Mouse (Mus musculus): ENCODE measurements around the gene Nefh. TPM values are rescaled to one million over a fixed set of nuclear protein-coding genes. Genes with fewer than 3 reads are reported as not detected.
A peak's percentile ranks its signal among the peaks of the same experiment; 100 is the strongest.

The Nefh gene
- total and polyA plus RNA-seq, 2 experiments from 2014 or later = 21.7 to 46.6 TPM

DNA sequence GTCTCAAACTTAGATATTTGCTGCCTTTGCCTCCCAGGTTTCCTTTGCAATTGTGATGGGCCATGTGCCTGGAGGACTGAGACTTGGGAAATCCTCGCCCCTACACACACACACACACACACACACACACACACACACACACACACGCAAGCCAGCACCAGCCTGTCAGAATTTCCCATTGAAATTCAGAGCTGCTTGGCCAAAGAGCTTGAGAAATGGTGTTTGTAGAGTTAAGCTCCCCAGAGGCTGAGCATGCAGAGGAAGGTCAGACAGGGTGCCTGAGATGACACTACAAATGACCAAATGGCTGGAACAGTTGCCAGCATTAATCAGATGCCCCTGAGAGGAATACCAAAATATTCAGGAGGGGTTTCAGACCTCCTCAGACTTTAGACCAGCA lies 18.5 kb upstream of the Nefh start:
- H3K9ac ChIP-seq (replicated peaks; ENCODE audit: low read length) = no peak overlapping the region
- no peak for TF ChIP-seq CTCF (IDR thresholded peaks at IDR 0.05; ENCODE audit: low read depth)
- no peaks in the 10 kb centered on the region for H3K9me3 ChIP-seq (ENCODE audit: low read length)
- H3K4me1 ChIP-seq (ENCODE audit: insufficient read depth, low read length) = no peaks in the 10 kb centered on the region
- no peak overlapping the region for H3K4me3 ChIP-seq (ENCODE audit: low read length)
- no peaks in the 10 kb centered on the region for H3K36me3 ChIP-seq (ENCODE audit: insufficient read depth, low read length)
- H3K27me3 ChIP-seq (ENCODE audit: insufficient read depth, low read length) = no peaks in the 10 kb centered on the region
- H3K4me2 ChIP-seq (ENCODE audit: low read depth, low read length) = no peak overlapping the region
- ATAC-seq = no peak
- no peak overlapping the region for H3K27ac ChIP-seq
- DNase-seq (ENCODE audit: low spot score) = no peak
- WGBS = 68% methylated on average over 2 of the region's 2 CpGs

DNA sequence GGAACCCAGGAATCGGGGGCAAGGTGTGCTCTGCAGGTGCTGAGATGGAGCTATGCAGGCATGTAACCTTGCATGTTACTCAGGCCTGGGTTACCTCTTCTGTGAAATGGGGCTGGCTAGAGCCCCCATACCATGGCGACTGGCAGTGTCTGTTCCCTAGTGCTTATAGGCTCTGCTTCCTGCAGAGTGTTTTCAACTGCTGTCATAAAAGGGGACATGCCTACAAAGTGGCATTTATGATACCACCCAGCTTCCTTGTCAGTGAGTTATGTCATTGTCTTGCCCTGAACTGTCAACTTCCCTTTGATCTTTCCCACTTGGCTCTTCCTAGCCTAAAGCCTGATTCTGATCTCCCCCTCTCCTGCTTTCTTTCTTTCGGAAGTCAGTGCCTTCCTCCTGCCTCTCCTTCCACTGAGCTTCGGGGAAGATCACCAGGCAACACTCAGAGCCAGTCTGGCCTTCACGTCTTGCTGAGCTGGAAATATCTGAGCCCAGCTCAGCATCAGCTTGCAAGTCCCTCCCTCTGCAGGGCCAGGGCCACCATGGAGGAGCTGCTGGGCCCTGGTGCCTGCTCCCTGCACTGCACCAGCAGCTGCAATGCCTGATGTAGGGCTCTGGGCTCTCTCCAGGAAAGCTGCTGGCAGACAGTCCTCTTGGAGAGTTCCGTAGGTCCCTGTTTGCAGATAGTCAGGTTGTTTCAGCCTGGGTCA lies 15.4 kb upstream of the Nefh start:
- Histone ChIP-seq H3K27me3 (ENCODE audit: insufficient read depth, low read length) (no peaks in the 10 kb centered on the region), H3K9ac (replicated peaks; ENCODE audit: low read length) (no peak overlapping the region), H3K27ac (no peak overlapping the region), H3K4me3 (ENCODE audit: low read length) (no peak overlapping the region), H3K4me2 (ENCODE audit: low read depth, low read length) (no peak overlapping the region), H3K9me3 (ENCODE audit: low read length) (no peaks in the 10 kb centered on the region), H3K4me1 (ENCODE audit: insufficient read depth, low read length) (no peaks in the 10 kb centered on the region), H3K36me3 (ENCODE audit: insufficient read depth, low read length) (no peaks in the 10 kb centered on the region)
- no peak for ATAC-seq
- 50% methylated on average over 6 of the region's 6 CpGs for WGBS
- TF ChIP-seq CTCF (IDR thresholded peaks at IDR 0.05; ENCODE audit: low read depth) = no peak
- DNase-seq (ENCODE audit: low spot score) = no peak

- ATAC-seq (no peak), DNase-seq (ENCODE audit: low spot score) (no peak)
- TF ChIP-seq CTCF (IDR thresholded peaks at IDR 0.05; ENCODE audit: low read depth) = no peak
- WGBS = 7% methylated on average over 8 of the region's 8 CpGs
- Histone ChIP-seq H3K4me3 (ENCODE audit: low read length) (no peak overlapping the region), H3K27ac (no peak overlapping the region), H3K9me3 (ENCODE audit: low read length) (no peaks in the 10 kb centered on the region), H3K4me1 (ENCODE audit: insufficient read depth, low read length) (0 out of 2 replicates have a peak, but pooled peaks cover under 1% of the 10 kb centered on the region), H3K9ac (replicated peaks; ENCODE audit: low read length) (no peak overlapping the region), H3K27me3 (ENCODE audit: insufficient read depth, low read length) (peaks cover 3% of the 10 kb centered on the region; the same call in 1 of the 2 replicates), H3K4me2 (ENCODE audit: low read depth, low read length) (no peak overlapping the region), H3K36me3 (ENCODE audit: insufficient read depth, low read length) (no peaks in the 10 kb centered on the region)
These were observed 6.1 kb upstream of the Nefh start for GRCm38 (mm10) chr11:4953918-4954317.

DNA sequence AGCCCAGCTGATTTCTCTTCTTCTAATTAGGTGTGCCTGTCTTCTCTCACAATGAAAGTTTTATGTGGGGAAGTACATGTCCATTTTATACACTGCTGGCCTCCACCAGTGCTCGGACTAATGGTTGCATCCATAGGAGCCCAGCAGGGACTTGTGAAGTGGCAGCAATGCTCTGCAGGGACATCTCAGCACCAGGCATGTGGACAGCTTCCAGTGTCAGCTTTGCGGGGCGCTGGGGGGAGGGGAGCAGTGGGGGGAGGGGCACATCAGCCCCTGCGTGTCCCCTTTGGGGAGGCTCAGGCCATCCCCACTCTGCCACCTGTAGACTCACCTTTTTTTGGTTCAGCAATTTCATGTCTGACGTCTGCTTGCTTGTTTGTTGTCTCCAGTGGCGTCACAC lies 5.5 kb upstream of the Nefh start:
- DNase-seq (ENCODE audit: low spot score) = no peak
- Histone ChIP-seq H3K27ac (no peak overlapping the region), H3K9ac (replicated peaks; ENCODE audit: low read length) (no peak overlapping the region), H3K27me3 (ENCODE audit: insufficient read depth, low read length) (peaks cover 8% of the 10 kb centered on the region; the same call in 1 of the 2 replicates), H3K4me1 (ENCODE audit: insufficient read depth, low read length) (0 out of 2 replicates have a peak, but pooled peaks cover 3% of the 10 kb centered on the region), H3K36me3 (ENCODE audit: insufficient read depth, low read length) (no peaks in the 10 kb centered on the region), H3K4me2 (ENCODE audit: low read depth, low read length) (no peak overlapping the region), H3K9me3 (ENCODE audit: low read length) (no peaks in the 10 kb centered on the region), H3K4me3 (ENCODE audit: low read length) (no peak overlapping the region)
- no peak for ATAC-seq
- TF ChIP-seq CTCF (IDR thresholded peaks at IDR 0.05; ENCODE audit: low read depth) = no peak
- WGBS = 4% methylated on average over 6 of the region's 6 CpGs

GRCm38 (mm10) chr11:4949256-4950044 lies 1.6 kb upstream of the Nefh start:
- H3K4me3 ChIP-seq (ENCODE audit: low read length) = peak overlapping the region; percentile 67
- no peaks in the 10 kb centered on the region for H3K9me3 ChIP-seq (ENCODE audit: low read length)
- peak overlapping the region; percentile 67 for H3K4me2 ChIP-seq (ENCODE audit: low read depth, low read length)
- H3K27ac ChIP-seq = no peak overlapping the region
- no peaks in the 10 kb centered on the region for H3K36me3 ChIP-seq (ENCODE audit: insufficient read depth, low read length)
- peak overlapping the region; percentile 45; the same call in 1 of the 2 replicates for H3K9ac ChIP-seq (replicated peaks; ENCODE audit: low read length)
- ATAC-seq (no peak), DNase-seq (ENCODE audit: low spot score) (peak; percentile 39)
- TF ChIP-seq CTCF (IDR thresholded peaks at IDR 0.05; ENCODE audit: low read depth) = no peak
- peaks cover 8% of the 10 kb centered on the region; the same call in 1 of the 2 replicates for H3K4me1 ChIP-seq (ENCODE audit: insufficient read depth, low read length)
- WGBS = 5% methylated on average over 23 of the region's 23 CpGs
- peaks cover 24% of the 10 kb centered on the region; the same call in 1 of the 2 replicates for H3K27me3 ChIP-seq (ENCODE audit: insufficient read depth, low read length)

DNA sequence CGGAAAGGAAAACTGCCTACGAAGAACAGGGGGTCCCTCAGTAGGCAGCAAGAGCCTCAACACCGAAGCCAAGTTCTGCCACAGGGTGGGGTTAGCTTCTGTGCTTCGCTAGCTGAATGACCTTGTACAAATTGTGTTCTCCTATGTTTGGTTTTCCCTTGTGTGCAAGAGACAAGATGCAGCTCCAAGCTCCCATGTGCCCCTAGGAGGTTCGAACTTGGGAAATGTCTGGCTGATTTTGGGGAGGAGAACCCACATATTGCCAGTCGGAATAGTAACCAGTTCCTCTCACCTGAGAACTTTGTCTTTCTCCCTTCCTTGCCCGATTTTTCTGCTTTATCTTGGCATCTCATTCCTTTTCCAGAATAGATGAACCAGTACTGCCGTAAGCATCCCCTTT lies 928 bp upstream of the Nefh start:
- WGBS = 24% methylated on average over 8 of the region's 8 CpGs
- H3K4me3 ChIP-seq (ENCODE audit: low read length) = peak overlapping the region; percentile 67

More for the DNA sequence above, 928 bp upstream of the Nefh start:
- Histone ChIP-seq H3K4me2 (ENCODE audit: low read depth, low read length) (peak overlapping the region; percentile 67), H3K36me3 (ENCODE audit: insufficient read depth, low read length) (no peaks in the 10 kb centered on the region; the same call in 1 of the 2 replicates), H3K9me3 (ENCODE audit: low read length) (no peaks in the 10 kb centered on the region), H3K4me1 (ENCODE audit: insufficient read depth, low read length) (peaks cover 8% of the 10 kb centered on the region; the same call in 1 of the 2 replicates), H3K9ac (replicated peaks; ENCODE audit: low read length) (peak overlapping the region; percentile 45; the same call in 1 of the 2 replicates), H3K27me3 (ENCODE audit: insufficient read depth, low read length) (peaks cover 24% of the 10 kb centered on the region; the same call in 1 of the 2 replicates), H3K27ac (no peak overlapping the region)
- ATAC-seq (no peak), DNase-seq (ENCODE audit: low spot score) (no peak)
- TF ChIP-seq CTCF (IDR thresholded peaks at IDR 0.05; ENCODE audit: low read depth) = no peak

All from hindbrain, postnatal 0 days (tissue).